Mouse (Mus musculus) heart, embryonic 15.5 days (tissue): ENCODE results near the gene Slc9a9. TPM values are rescaled to one million over a fixed set of nuclear protein-coding genes. Genes with fewer than 3 reads are reported as not detected.
A peak's percentile ranks its signal among the peaks of the same experiment; 100 is the strongest.

ENCODE experiments used
- ATAC-seq: fragments of 200-750 bp; cut with Nextera tagmentation; replicated peaks from 2 replicates; pipeline ENCODE4 v1.8.0; 2017; ENCODE audit warnings: low read depth, moderate TSS enrichment; ENCODE audit not compliant: insufficient number of reproducible peaks, insufficient read depth, low FRiP score
- H3K27ac ChIP-seq: fragments of 300-500 bp; sonication (generic); 2 replicates; pipeline ENCODE4 v1.5.1; 2015; ENCODE audit warnings: mild to moderate bottlenecking, inconsistent platforms
- H3K27me3 ChIP-seq: fragments of 300-500 bp; sonication (generic); 2 replicates; pipeline ENCODE4 v1.6.1; 2015; ENCODE audit warnings: inconsistent platforms
- H3K36me3 ChIP-seq: fragments of 300-500 bp; sonication (generic); 2 replicates; pipeline ENCODE4 v1.6.1; 2015; ENCODE audit warnings: mild to moderate bottlenecking, inconsistent platforms
- H3K4me1 ChIP-seq: fragments of 300-500 bp; sonication (generic); replicated peaks from 2 replicates; pipeline ENCODE4 v1.6.1; 2015; ENCODE audit warnings: inconsistent platforms
- H3K4me2 ChIP-seq: fragments of 300-500 bp; sonication (generic); 2 replicates; pipeline ENCODE4 v1.6.1; 2015; ENCODE audit warnings: inconsistent platforms, mild to moderate bottlenecking, moderate library complexity
- H3K4me3 ChIP-seq: fragments of 300-500 bp; sonication (generic); 2 replicates; pipeline ENCODE4 v1.5.1; 2015; ENCODE audit warnings: mild to moderate bottlenecking, inconsistent platforms
- H3K9ac ChIP-seq: fragments of 300-500 bp; sonication (generic); 2 replicates; pipeline ENCODE4 v1.6.1; 2015; ENCODE audit warnings: mild to moderate bottlenecking, inconsistent platforms
- H3K9me3 ChIP-seq: fragments of 300-500 bp; sonication (generic); replicated peaks from 2 replicates; pipeline ENCODE4 v1.6.1; 2016; ENCODE audit warnings: inconsistent platforms
- WGBS: fragments of 180-500 bp; shearing (Covaris S2); methylation state at CpG from one replicate; pipeline ENCODE4 v1.1.7; 2015; ENCODE audit warnings: mixed read lengths; 5-methylcytosine and 5-hydroxymethylcytosine counted together
- polyA plus RNA-seq: library from polyadenylated mRNA; unstranded; fragments of >200 nt; fragmentation: Nextera tagmentation; extraction: Ambion mirVana; gene quantifications from 2 replicates; pipeline ENCODE4 v1.2.1, GENCODE M21; 2015

Slc9a9 gene
- polyA plus RNA-seq, 1 experiment from 2014 or later = 3.5 TPM

- 89% methylated on average over 1 of the region's 1 CpGs for WGBS
- no peak overlapping the region for H3K27ac ChIP-seq
- no peak overlapping the region for H3K9ac ChIP-seq
- H3K4me1 ChIP-seq = peaks cover 2% of the 10 kb centered on the region; the same call in 1 of the 2 replicates
- no peak overlapping the region for H3K4me3 ChIP-seq
- H3K36me3 ChIP-seq = no peaks in the 10 kb centered on the region
- no peaks in the 10 kb centered on the region for H3K27me3 ChIP-seq
- no peaks in the 10 kb centered on the region for H3K9me3 ChIP-seq
- H3K4me2 ChIP-seq = no peak overlapping the region
- no peak for ATAC-seq
Measured at GRCm38 (mm10) chr9:94734320-94734719, 64.6 kb downstream of the Slc9a9 start.

GRCm38 (mm10) chr9:94737226-94737625 lies 67.5 kb downstream of the Slc9a9 start:
- H3K9ac ChIP-seq = no peak overlapping the region
- 75% methylated on average over 5 of the region's 5 CpGs for WGBS
- ATAC-seq = no peak

GRCm38 (mm10) chr9:94738555-94739427 lies 69.1 kb downstream of the Slc9a9 start:
- Histone ChIP-seq H3K27ac (no peak overlapping the region), H3K4me1 (no peaks in the 10 kb centered on the region), H3K9ac (no peak overlapping the region), H3K36me3 (no peaks in the 10 kb centered on the region), H3K4me3 (no peak overlapping the region), H3K4me2 (no peak overlapping the region), H3K27me3 (no peaks in the 10 kb centered on the region), H3K9me3 (no peaks in the 10 kb centered on the region)
- 39% methylated on average over 6 of the region's 6 CpGs for WGBS
- no peak for ATAC-seq

More at GRCm38 (mm10) chr9:94737226-94737625, 67.5 kb downstream of the Slc9a9 start:
- Histone ChIP-seq H3K4me3 (no peak overlapping the region), H3K36me3 (no peaks in the 10 kb centered on the region), H3K27me3 (no peaks in the 10 kb centered on the region), H3K27ac (no peak overlapping the region), H3K9me3 (no peaks in the 10 kb centered on the region), H3K4me2 (no peak overlapping the region), H3K4me1 (peaks cover 2% of the 10 kb centered on the region; the same call in 1 of the 2 replicates)

- H3K4me1 ChIP-seq = no peaks in the 10 kb centered on the region
- H3K27ac ChIP-seq = no peak overlapping the region
- WGBS = 55% methylated on average over 3 of the region's 3 CpGs
- H3K4me3 ChIP-seq = no peak overlapping the region
- no peaks in the 10 kb centered on the region for H3K36me3 ChIP-seq
- no peak overlapping the region for H3K9ac ChIP-seq
- ATAC-seq = no peak
- H3K27me3 ChIP-seq = no peaks in the 10 kb centered on the region
- no peak overlapping the region for H3K4me2 ChIP-seq
- no peaks in the 10 kb centered on the region for H3K9me3 ChIP-seq
Measured at GRCm38 (mm10) chr9:94740841-94741240, 71.1 kb downstream of the Slc9a9 start.

- 95% methylated on average over 1 of the region's 1 CpGs for WGBS
- no peak overlapping the region for H3K27ac ChIP-seq
- H3K9ac ChIP-seq = no peak overlapping the region
- no peaks in the 10 kb centered on the region for H3K9me3 ChIP-seq
- no peak overlapping the region for H3K4me3 ChIP-seq
- no peaks in the 10 kb centered on the region for H3K27me3 ChIP-seq
- ATAC-seq = no peak
- no peak overlapping the region for H3K4me2 ChIP-seq
- no peaks in the 10 kb centered on the region for H3K36me3 ChIP-seq
- no peaks in the 10 kb centered on the region for H3K4me1 ChIP-seq
Measured at GRCm38 (mm10) chr9:94743291-94743690, 73.6 kb downstream of the Slc9a9 start.

- no peaks in the 10 kb centered on the region for H3K9me3 ChIP-seq
- ATAC-seq = no peak
- 82% methylated on average over 2 of the region's 2 CpGs for WGBS
Measured at GRCm38 (mm10) chr9:94748503-94748902, 78.8 kb downstream of the Slc9a9 start.

GRCm38 (mm10) chr9:94750187-94750586 lies 80.5 kb downstream of the Slc9a9 start:
- no peaks in the 10 kb centered on the region for H3K27me3 ChIP-seq
- no peak overlapping the region for H3K27ac ChIP-seq
- no peak overlapping the region for H3K9ac ChIP-seq
- no peak for ATAC-seq
- H3K4me2 ChIP-seq = no peak overlapping the region
- no peaks in the 10 kb centered on the region for H3K9me3 ChIP-seq
- H3K4me1 ChIP-seq = peaks cover 3% of the 10 kb centered on the region
- H3K4me3 ChIP-seq = no peak overlapping the region
- 83% methylated on average over 8 of the region's 8 CpGs for WGBS
- H3K36me3 ChIP-seq = no peaks in the 10 kb centered on the region

More at GRCm38 (mm10) chr9:94748503-94748902, 78.8 kb downstream of the Slc9a9 start:
- peaks cover 3% of the 10 kb centered on the region for H3K4me1 ChIP-seq
- H3K36me3 ChIP-seq = no peaks in the 10 kb centered on the region
- no peak overlapping the region for H3K9ac ChIP-seq
- no peak overlapping the region for H3K27ac ChIP-seq
- H3K4me2 ChIP-seq = no peak overlapping the region
- no peak overlapping the region for H3K4me3 ChIP-seq
- no peaks in the 10 kb centered on the region for H3K27me3 ChIP-seq

- ATAC-seq = no peak
- no peak overlapping the region for H3K4me3 ChIP-seq
- no peaks in the 10 kb centered on the region for H3K27me3 ChIP-seq
- H3K4me2 ChIP-seq = peak overlapping the region; percentile 37
- H3K27ac ChIP-seq = no peak overlapping the region
- no peak overlapping the region for H3K9ac ChIP-seq
- H3K36me3 ChIP-seq = no peaks in the 10 kb centered on the region
- WGBS = 43% methylated on average over 19 of the region's 19 CpGs
- no peaks in the 10 kb centered on the region for H3K9me3 ChIP-seq
- peaks cover 3% of the 10 kb centered on the region for H3K4me1 ChIP-seq
Measured at GRCm38 (mm10) chr9:94750935-94751637, 81.4 kb downstream of the Slc9a9 start.

- Histone ChIP-seq H3K9me3 (no peaks in the 10 kb centered on the region), H3K4me1 (peaks cover 3% of the 10 kb centered on the region), H3K27ac (no peak overlapping the region), H3K27me3 (no peaks in the 10 kb centered on the region), H3K9ac (no peak overlapping the region), H3K4me3 (no peak overlapping the region), H3K4me2 (peak overlapping the region; percentile 37), H3K36me3 (no peaks in the 10 kb centered on the region)
- 54% methylated on average over 10 of the region's 10 CpGs for WGBS
- ATAC-seq = no peak
Measured at GRCm38 (mm10) chr9:94751638-94752021, 81.9 kb downstream of the Slc9a9 start.

GRCm38 (mm10) chr9:94752121-94752520 lies 82.4 kb downstream of the Slc9a9 start:
- 86% methylated on average over 3 of the region's 3 CpGs for WGBS
- H3K27me3 ChIP-seq = no peaks in the 10 kb centered on the region
- H3K4me2 ChIP-seq = no peak overlapping the region
- no peak for ATAC-seq
- H3K36me3 ChIP-seq = no peaks in the 10 kb centered on the region
- H3K9ac ChIP-seq = no peak overlapping the region
- H3K4me3 ChIP-seq = no peak overlapping the region
- peaks cover 3% of the 10 kb centered on the region for H3K4me1 ChIP-seq
- no peak overlapping the region for H3K27ac ChIP-seq
- no peaks in the 10 kb centered on the region for H3K9me3 ChIP-seq

GRCm38 (mm10) chr9:94759904-94760303 lies 90.2 kb downstream of the Slc9a9 start:
- Histone ChIP-seq H3K4me2 (no peak overlapping the region), H3K9me3 (no peaks in the 10 kb centered on the region), H3K4me3 (no peak overlapping the region), H3K4me1 (no peaks in the 10 kb centered on the region), H3K27ac (no peak overlapping the region), H3K27me3 (no peaks in the 10 kb centered on the region), H3K9ac (no peak overlapping the region), H3K36me3 (no peaks in the 10 kb centered on the region)
- WGBS = 80% methylated on average over 5 of the region's 5 CpGs
- ATAC-seq = no peak
